Mouse (Mus musculus) liver, embryonic 14.5 days (tissue): ENCODE measurements around the gene Slc22a5.

Experiments
- CTCF ChIP-seq: IDR thresholded peaks from 2 replicates; pipeline ENCODE4 v1.5.1; 2016; ENCODE audit warnings: antibody characterized with exemption, low read depth, control low read depth
- EP300 ChIP-seq: IDR thresholded peaks from 2 replicates; pipeline ENCODE4 v1.6.1; 2016; ENCODE audit warnings: antibody characterized with exemption, low read depth

DNA sequence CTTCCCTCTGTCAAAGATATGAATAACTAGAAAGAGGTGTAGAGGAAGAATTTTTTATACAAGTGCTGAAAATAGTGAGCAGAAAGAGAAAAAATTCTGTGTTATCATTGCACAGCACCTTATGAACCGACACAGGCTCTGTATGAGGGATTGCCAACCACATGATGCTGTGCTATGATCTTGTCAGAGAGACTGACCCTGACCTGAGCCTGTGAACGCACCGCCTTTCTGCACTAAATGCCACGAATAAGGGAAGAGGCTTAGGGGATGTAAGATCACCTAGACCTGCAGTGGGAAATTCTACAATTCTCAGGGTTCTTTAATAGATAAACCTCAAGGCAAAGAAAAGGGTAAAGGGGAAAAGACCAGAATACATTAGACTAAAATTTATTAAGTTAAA, 15.0 kb downstream of the Slc22a5 start:
- TF ChIP-seq CTCF (no peak), EP300 (no peak)
